Mouse (Mus musculus) cortical plate, adult 2 months (tissue): Measurements from ENCODE around the gene Lsm10.

Experiments
- CTCF ChIP-seq: fragments of 200-500 bp; IDR thresholded peaks from 2 replicates; pipeline ENCODE4 v1.5.1; 2011; ENCODE audit warnings: mild to moderate bottlenecking, control low read depth, low read length; ENCODE audit not compliant: insufficient read depth; ENCODE audit errors: extremely low read depth
- POLR2A ChIP-seq: fragments of 200-500 bp; IDR thresholded peaks from 2 replicates; pipeline ENCODE4 v1.6.1; 2011; ENCODE audit warnings: mild to moderate bottlenecking, low read length, control low read depth; ENCODE audit not compliant: insufficient read depth; ENCODE audit errors: extremely low read depth

DNA sequence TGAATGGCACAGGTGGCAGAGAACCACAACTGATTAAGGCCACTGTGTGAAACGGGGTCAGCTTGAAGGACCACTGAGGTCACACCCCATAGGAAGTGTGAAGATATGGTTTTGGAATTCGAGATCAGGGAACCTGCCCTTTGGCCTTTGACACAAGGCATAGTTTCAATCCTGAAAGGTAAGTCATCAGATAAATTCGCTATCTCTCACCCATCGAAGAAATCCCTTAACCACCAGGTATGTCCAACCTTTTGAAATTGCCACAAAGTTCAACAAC, 5.6 kb upstream of the Lsm10 start:
- TF ChIP-seq CTCF (no peak), POLR2A (no peak)
